Mouse (Mus musculus) limb, embryonic 15.5 days (tissue): ENCODE results near the gene Bnipl. TPM values are rescaled to one million over a fixed set of nuclear protein-coding genes. Genes with fewer than 3 reads are reported as not detected.
"Not testable (repeated sequence)": the region's sequence is repeated elsewhere in the genome, so short reads cannot be mapped to it uniquely, and the experiment has no call there.

Experiments
- ATAC-seq: fragments of 200-750 bp; cut with Nextera tagmentation; 2 replicates; pipeline ENCODE4 v1.8.0; 2017; ENCODE audit warnings: low read depth, moderate TSS enrichment; ENCODE audit not compliant: insufficient number of reproducible peaks, low FRiP score, low TSS enrichment
- H3K27ac ChIP-seq: fragments of 300-500 bp; sonication (generic); 2 replicates; pipeline ENCODE4 v1.5.1; 2015; ENCODE audit warnings: moderate library complexity, mild to moderate bottlenecking, inconsistent platforms
- H3K27me3 ChIP-seq: fragments of 300-500 bp; sonication (generic); 2 replicates; pipeline ENCODE4 v1.6.1; 2015; ENCODE audit warnings: inconsistent platforms
- H3K36me3 ChIP-seq: fragments of 300-500 bp; sonication (generic); 2 replicates; pipeline ENCODE4 v1.6.1; 2015; ENCODE audit warnings: inconsistent platforms
- H3K4me1 ChIP-seq: fragments of 300-500 bp; sonication (generic); 2 replicates; pipeline ENCODE4 v1.6.1; 2015; ENCODE audit warnings: inconsistent platforms
- H3K4me2 ChIP-seq: fragments of 300-500 bp; sonication (generic); 2 replicates; pipeline ENCODE4 v1.6.1; 2015; ENCODE audit warnings: mild to moderate bottlenecking, inconsistent platforms
- H3K4me3 ChIP-seq: fragments of 300-500 bp; sonication (generic); 2 replicates; pipeline ENCODE4 v1.5.1; 2015; ENCODE audit warnings: mild to moderate bottlenecking, inconsistent platforms
- H3K9ac ChIP-seq: fragments of 300-500 bp; sonication (generic); 2 replicates; pipeline ENCODE4 v1.6.1; 2015; ENCODE audit warnings: inconsistent platforms
- H3K9me3 ChIP-seq: fragments of 300-500 bp; sonication (generic); 2 replicates; pipeline ENCODE4 v1.6.1; 2016; ENCODE audit warnings: inconsistent platforms
- WGBS: fragments of 180-500 bp; shearing (Covaris S2); methylation state at CpG from one replicate; pipeline ENCODE4 v1.1.7; 2015; 5-methylcytosine and 5-hydroxymethylcytosine counted together
- polyA plus RNA-seq: library from polyadenylated mRNA; unstranded; fragments of >200 nt; fragmentation: Nextera tagmentation; extraction: Ambion mirVana; gene quantifications from 2 replicates; pipeline ENCODE4 v1.2.1, GENCODE M21; 2015

Bnipl gene
- polyA plus RNA-seq, 1 experiment from 2014 or later: 17.2 TPM

- Histone ChIP-seq H3K9me3 (no peaks in the 10 kb centered on the region), H3K9ac (peak within 1 kb of the TSS; percentile 89), H3K4me3 (peak within 1 kb of the TSS; percentile 75), H3K4me1 (peaks cover 12% of the 10 kb centered on the region), H3K36me3 (peaks cover 38% of the 10 kb centered on the region), H3K27ac (peak within 1 kb of the TSS; percentile 100), H3K4me2 (peak within 1 kb of the TSS; percentile 69), H3K27me3 (no peaks in the 10 kb centered on the region)
- ATAC-seq: peak; percentile 91
- WGBS: under 1% methylated on average over 56 of the region's 56 CpGs
These were observed 33.5 kb downstream of the Bnipl start, which contains the start of gene Gabpb2 for GRCm38 (mm10) chr3:95217255-95218134. TSS of gene Gabpb2 (minus strand) at chr3:95217916.

- H3K4me2 ChIP-seq: peak overlapping the region; percentile 69
- no peak overlapping the region for H3K9ac ChIP-seq
- H3K27ac ChIP-seq: peak overlapping the region; percentile 100
- H3K36me3 ChIP-seq: peaks cover 39% of the 10 kb centered on the region
- no peaks in the 10 kb centered on the region for H3K27me3 ChIP-seq
- H3K4me1 ChIP-seq: peaks cover 12% of the 10 kb centered on the region
- H3K9me3 ChIP-seq: no peaks in the 10 kb centered on the region
- 12% methylated on average over 4 of the region's 4 CpGs for WGBS
- ATAC-seq: peak; percentile 28; the same call in 1 of the 2 replicates
- H3K4me3 ChIP-seq: peak overlapping the region; percentile 75
These were observed 34.2 kb downstream of the Bnipl start for GRCm38 (mm10) chr3:95216655-95217254.

- peaks cover 38% of the 10 kb centered on the region for H3K36me3 ChIP-seq
- ATAC-seq: no peak
- peaks cover 11% of the 10 kb centered on the region for H3K4me1 ChIP-seq
- WGBS: 100% methylated on average over 1 of the region's 1 CpGs
- H3K9me3 ChIP-seq: no peaks in the 10 kb centered on the region
- no peak overlapping the region for H3K9ac ChIP-seq
- no peak overlapping the region for H3K4me3 ChIP-seq
- no peak overlapping the region for H3K27ac ChIP-seq
- H3K4me2 ChIP-seq: no peak overlapping the region
- H3K27me3 ChIP-seq: no peaks in the 10 kb centered on the region
These were observed 37.4 kb downstream of the Bnipl start for GRCm38 (mm10) chr3:95213609-95213975.

- ATAC-seq, H3K4me1 ChIP-seq, H3K9me3 ChIP-seq, H3K9ac ChIP-seq, H3K27me3 ChIP-seq, H3K4me3 ChIP-seq, H3K27ac ChIP-seq, H3K4me2 ChIP-seq: not testable (repeated sequence)
- WGBS: 80% methylated on average over 10 of the region's 10 CpGs
- peaks cover 43% of the 10 kb centered on the region for H3K36me3 ChIP-seq
These were observed 37.9 kb downstream of the Bnipl start for GRCm38 (mm10) chr3:95212889-95213608.

GRCm38 (mm10) chr3:95210585-95210984 lies 40.4 kb downstream of the Bnipl start:
- Histone ChIP-seq H3K36me3 (peaks cover 67% of the 10 kb centered on the region), H3K4me1 (no peaks in the 10 kb centered on the region), H3K27me3 (no peaks in the 10 kb centered on the region), H3K9ac (no peak overlapping the region), H3K9me3 (no peaks in the 10 kb centered on the region), H3K4me3 (no peak overlapping the region), H3K4me2 (no peak overlapping the region), H3K27ac (no peak overlapping the region)
- WGBS: 84% methylated on average over 2 of the region's 2 CpGs
- ATAC-seq: no peak

GRCm38 (mm10) chr3:95208286-95208685 lies 42.7 kb downstream of the Bnipl start:
- no peaks in the 10 kb centered on the region for H3K9me3 ChIP-seq
- H3K9ac ChIP-seq: no peak overlapping the region
- H3K4me1 ChIP-seq: no peaks in the 10 kb centered on the region
- 91% methylated on average over 4 of the region's 4 CpGs for WGBS
- H3K27ac ChIP-seq: no peak overlapping the region
- ATAC-seq: no peak
- no peak overlapping the region for H3K4me2 ChIP-seq
- H3K4me3 ChIP-seq: no peak overlapping the region
- H3K36me3 ChIP-seq: peaks cover 72% of the 10 kb centered on the region
- no peaks in the 10 kb centered on the region for H3K27me3 ChIP-seq

- Histone ChIP-seq H3K27ac (no peak overlapping the region), H3K27me3 (no peaks in the 10 kb centered on the region), H3K9ac (no peak overlapping the region), H3K9me3 (no peaks in the 10 kb centered on the region), H3K4me1 (no peaks in the 10 kb centered on the region), H3K36me3 (peaks cover 88% of the 10 kb centered on the region), H3K4me2 (no peak overlapping the region), H3K4me3 (no peak overlapping the region)
- ATAC-seq: no peak
- WGBS: 91% methylated on average over 6 of the region's 6 CpGs
These were observed 47.1 kb downstream of the Bnipl start for GRCm38 (mm10) chr3:95203880-95204279.

GRCm38 (mm10) chr3:95200562-95200961 lies 50.4 kb downstream of the Bnipl start:
- no peaks in the 10 kb centered on the region for H3K27me3 ChIP-seq
- no peak overlapping the region for H3K9ac ChIP-seq
- H3K36me3 ChIP-seq: peaks cover 86% of the 10 kb centered on the region
- H3K4me3 ChIP-seq: no peak overlapping the region
- no peaks in the 10 kb centered on the region for H3K9me3 ChIP-seq
- no peak for ATAC-seq
- no peak overlapping the region for H3K4me2 ChIP-seq
- whole genome bisulfite sequencing: 62% methylated on average over 2 of the region's 2 CpGs
- H3K27ac ChIP-seq: no peak overlapping the region
- no peaks in the 10 kb centered on the region for H3K4me1 ChIP-seq

- 83% methylated on average over 7 of the region's 7 CpGs for WGBS
- Histone ChIP-seq H3K9ac (no peak overlapping the region), H3K4me2 (no peak overlapping the region), H3K27me3 (no peaks in the 10 kb centered on the region), H3K36me3 (peaks cover 86% of the 10 kb centered on the region), H3K4me3 (no peak overlapping the region), H3K9me3 (no peaks in the 10 kb centered on the region), H3K27ac (no peak overlapping the region), H3K4me1 (0 out of 2 replicates have a peak, but pooled peaks cover 2% of the 10 kb centered on the region)
- ATAC-seq: no peak
These were observed 50.9 kb downstream of the Bnipl start for GRCm38 (mm10) chr3:95200132-95200531.

GRCm38 (mm10) chr3:95199101-95199500 lies 51.9 kb downstream of the Bnipl start:
- Histone ChIP-seq H3K36me3 (peaks cover 86% of the 10 kb centered on the region), H3K9me3 (no peaks in the 10 kb centered on the region), H3K4me2 (no peak overlapping the region), H3K27me3 (no peaks in the 10 kb centered on the region), H3K9ac (no peak overlapping the region), H3K4me1 (0 out of 2 replicates have a peak, but pooled peaks cover 5% of the 10 kb centered on the region), H3K27ac (no peak overlapping the region), H3K4me3 (no peak overlapping the region)
- WGBS: 85% methylated on average over 1 of the region's 1 CpGs
- ATAC-seq: no peak

GRCm38 (mm10) chr3:95195772-95196171 lies 55.2 kb downstream of the Bnipl start:
- Histone ChIP-seq H3K4me3 (no peak overlapping the region), H3K9me3 (no peaks in the 10 kb centered on the region), H3K27ac (no peak overlapping the region), H3K36me3 (peaks cover 74% of the 10 kb centered on the region), H3K4me2 (no peak overlapping the region), H3K9ac (no peak overlapping the region), H3K4me1 (0 out of 2 replicates have a peak, but pooled peaks cover 5% of the 10 kb centered on the region), H3K27me3 (no peaks in the 10 kb centered on the region)
- 84% methylated on average over 2 of the region's 2 CpGs for WGBS
- no peak for ATAC-seq
